Mouse (Mus musculus): ENCODE measurements around the gene C3ar1. TPM values are rescaled to one million over a fixed set of nuclear protein-coding genes. Genes with fewer than 3 reads are reported as not detected.

The C3ar1 gene
- polyA plus RNA-seq, 1 experiment from 2014 or later: 3.8 TPM

- Histone ChIP-seq H3K36me3 (peaks cover 14% of the 10 kb centered on the region), H3K27me3 (no peaks in the 10 kb centered on the region), H3K4me2 (replicated peaks) (no peak overlapping the region), H3K4me1 (peaks cover 57% of the 10 kb centered on the region), H3K4me3 (no peak overlapping the region), H3K9ac (no peak overlapping the region), H3K27ac (no peak overlapping the region), H3K9me3 (no peaks in the 10 kb centered on the region)
- 58% methylated on average over 10 of the region's 10 CpGs for WGBS
- no peak for ATAC-seq (ENCODE audit: low FRiP score, low read depth)
Measured at GRCm38 (mm10) chr6:122824086-122824485, 31.9 kb downstream of the C3ar1 start.

DNA sequence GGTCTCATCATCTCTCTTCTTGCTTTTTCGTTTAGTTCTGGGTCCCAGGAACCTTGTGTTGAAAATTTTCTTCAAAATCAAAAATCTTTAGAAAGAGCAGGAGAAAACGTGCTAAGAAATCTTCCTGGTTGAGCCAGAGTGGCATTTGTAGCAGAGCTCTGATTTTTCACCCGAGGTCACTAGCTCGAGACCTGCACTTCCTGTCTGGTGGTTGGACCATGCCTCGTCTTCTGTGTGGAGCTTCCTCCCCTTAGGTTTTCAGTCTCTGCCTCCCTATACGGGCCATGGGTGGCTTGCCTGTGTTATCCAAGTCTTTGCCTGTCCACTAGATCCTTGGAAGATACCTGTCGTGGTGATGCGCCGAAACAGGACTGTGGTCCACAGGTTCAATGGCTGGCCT lies 34.1 kb downstream of the C3ar1 start:
- no peak overlapping the region for H3K9ac ChIP-seq

GRCm38 (mm10) chr6:122820799-122821650 lies 34.9 kb downstream of the C3ar1 start:
- Histone ChIP-seq H3K27ac (no peak overlapping the region), H3K36me3 (peaks cover 4% of the 10 kb centered on the region; the same call in 1 of the 2 replicates), H3K9ac (peak overlapping the region; percentile 97), H3K9me3 (no peaks in the 10 kb centered on the region), H3K4me1 (peaks cover 47% of the 10 kb centered on the region), H3K4me2 (replicated peaks) (peak overlapping the region; percentile 84), H3K4me3 (peak overlapping the region; percentile 94), H3K27me3 (no peaks in the 10 kb centered on the region)
- no peak; the same call in 1 of the 2 replicates for ATAC-seq (ENCODE audit: low FRiP score, low read depth)
- 33% methylated on average over 15 of the region's 15 CpGs for WGBS

More for the DNA sequence above, 34.1 kb downstream of the C3ar1 start:
- Histone ChIP-seq H3K4me2 (replicated peaks) (peak overlapping the region; percentile 84), H3K9me3 (no peaks in the 10 kb centered on the region), H3K4me1 (peaks cover 55% of the 10 kb centered on the region), H3K36me3 (peaks cover 4% of the 10 kb centered on the region; the same call in 1 of the 2 replicates), H3K27ac (no peak overlapping the region), H3K4me3 (no peak overlapping the region), H3K27me3 (no peaks in the 10 kb centered on the region)
- no peak for ATAC-seq (ENCODE audit: low FRiP score, low read depth)
- 83% methylated on average over 9 of the region's 9 CpGs for WGBS

- Histone ChIP-seq H3K27me3 (no peaks in the 10 kb centered on the region), H3K9ac (peak overlapping the region; percentile 97), H3K4me1 (peaks cover 39% of the 10 kb centered on the region), H3K36me3 (peaks cover 4% of the 10 kb centered on the region; the same call in 1 of the 2 replicates), H3K4me3 (peak overlapping the region; percentile 94), H3K9me3 (no peaks in the 10 kb centered on the region), H3K4me2 (replicated peaks) (peak overlapping the region; percentile 84), H3K27ac (peak overlapping the region; percentile 79)
- WGBS: under 1% methylated on average over 33 of the region's 38 CpGs
- peak; percentile 63 for ATAC-seq (ENCODE audit: low FRiP score, low read depth)
Measured at GRCm38 (mm10) chr6:122820071-122820798, 35.7 kb downstream of the C3ar1 start.

DNA sequence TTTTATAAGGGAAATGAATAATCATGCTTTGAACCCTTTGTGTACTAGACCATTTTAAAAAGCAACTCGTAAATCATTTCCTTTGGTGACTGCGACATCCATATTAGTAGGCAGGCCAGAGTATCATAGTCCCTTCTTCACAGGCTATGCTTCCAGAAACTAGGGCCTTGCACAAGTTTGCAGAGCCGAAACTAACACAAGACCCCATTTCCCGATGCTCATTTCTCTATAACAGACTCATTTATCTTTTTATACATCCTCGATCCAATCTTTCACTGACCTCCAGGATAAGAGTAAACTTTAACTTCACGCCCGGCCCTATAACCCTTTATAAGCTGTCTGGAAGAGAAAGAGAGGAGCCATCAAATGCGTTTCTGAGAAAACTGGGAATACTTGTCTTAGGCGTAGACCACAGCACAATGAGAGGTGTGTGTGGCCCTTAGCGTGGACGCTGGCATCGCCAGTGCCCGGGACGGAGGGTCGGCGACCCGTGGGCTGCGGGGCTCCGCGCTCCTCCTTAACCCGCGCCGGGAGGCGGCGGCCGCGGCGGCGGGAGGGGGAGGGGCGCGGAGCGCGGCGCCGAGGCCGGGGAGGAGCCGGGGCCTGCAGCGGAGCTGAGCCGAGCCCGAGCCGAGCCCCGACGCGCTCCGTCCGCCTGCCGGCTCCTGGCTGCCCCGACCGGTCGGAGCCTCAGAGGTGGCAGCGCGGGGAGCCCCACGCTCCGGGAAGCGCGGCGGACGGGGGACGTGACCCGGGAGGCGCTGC lies 36.5 kb downstream of the C3ar1 start, which contains the start of gene Foxj2:
Foxj2 (plus strand) TSS at position 609 of the 765 bp plus-strand sequence.
- peak within 1 kb of the TSS; percentile 79 for H3K27ac ChIP-seq
- H3K9ac ChIP-seq: peak within 1 kb of the TSS; percentile 97
- H3K27me3 ChIP-seq: no peaks in the 10 kb centered on the region
- ATAC-seq (ENCODE audit: low FRiP score, low read depth): peak; percentile 91
- H3K4me1 ChIP-seq: peaks cover 33% of the 10 kb centered on the region
- 4% methylated on average over 21 of the region's 61 CpGs for WGBS
- H3K4me3 ChIP-seq: peak within 1 kb of the TSS; percentile 94
- peaks cover 4% of the 10 kb centered on the region; the same call in 1 of the 2 replicates for H3K36me3 ChIP-seq
- H3K4me2 ChIP-seq (replicated peaks): peak within 1 kb of the TSS; percentile 84
- H3K9me3 ChIP-seq: no peaks in the 10 kb centered on the region

- Histone ChIP-seq H3K9me3 (no peaks in the 10 kb centered on the region), H3K4me3 (no peak overlapping the region), H3K9ac (no peak overlapping the region), H3K27ac (no peak overlapping the region), H3K4me2 (replicated peaks) (no peak overlapping the region), H3K27me3 (no peaks in the 10 kb centered on the region), H3K4me1 (peaks cover 6% of the 10 kb centered on the region), H3K36me3 (no peaks in the 10 kb centered on the region)
- no peak for ATAC-seq (ENCODE audit: low FRiP score, low read depth)
- WGBS: 91% methylated on average over 4 of the region's 4 CpGs
Measured at GRCm38 (mm10) chr6:122813640-122814039, 42.3 kb downstream of the C3ar1 start.

- H3K36me3 ChIP-seq: no peaks in the 10 kb centered on the region
- 92% methylated on average over 4 of the region's 4 CpGs for WGBS
- no peaks in the 10 kb centered on the region for H3K9me3 ChIP-seq
- H3K27me3 ChIP-seq: no peaks in the 10 kb centered on the region
- H3K4me3 ChIP-seq: no peak overlapping the region
- H3K9ac ChIP-seq: no peak overlapping the region
- no peak overlapping the region for H3K27ac ChIP-seq
- H3K4me1 ChIP-seq: peaks cover 6% of the 10 kb centered on the region
- no peak overlapping the region for H3K4me2 ChIP-seq (replicated peaks)
- no peak for ATAC-seq (ENCODE audit: low FRiP score, low read depth)
Measured at GRCm38 (mm10) chr6:122812716-122813115, 43.2 kb downstream of the C3ar1 start.

- Histone ChIP-seq H3K27me3 (no peaks in the 10 kb centered on the region), H3K4me3 (peak overlapping the region; percentile 67), H3K27ac (peak overlapping the region; percentile 99), H3K36me3 (no peaks in the 10 kb centered on the region), H3K4me1 (peaks cover 6% of the 10 kb centered on the region), H3K9ac (peak overlapping the region; percentile 84), H3K9me3 (no peaks in the 10 kb centered on the region), H3K4me2 (replicated peaks) (peak overlapping the region; percentile 72)
- 24% methylated on average over 16 of the region's 16 CpGs for WGBS
- ATAC-seq (ENCODE audit: low FRiP score, low read depth): peak; percentile 41; the same call in 1 of the 2 replicates
Measured at GRCm38 (mm10) chr6:122811771-122812600, 44.0 kb downstream of the C3ar1 start.

GRCm38 (mm10) chr6:122811280-122811652 lies 44.7 kb downstream of the C3ar1 start:
- Histone ChIP-seq H3K9ac (peak overlapping the region; percentile 84), H3K4me1 (peaks cover 6% of the 10 kb centered on the region), H3K27me3 (no peaks in the 10 kb centered on the region), H3K4me3 (peak overlapping the region; percentile 67), H3K9me3 (no peaks in the 10 kb centered on the region), H3K36me3 (no peaks in the 10 kb centered on the region), H3K4me2 (replicated peaks) (peak overlapping the region; percentile 72), H3K27ac (peak overlapping the region; percentile 99)
- ATAC-seq (ENCODE audit: low FRiP score, low read depth): peak; percentile 96
- WGBS: under 1% methylated on average over 37 of the region's 38 CpGs

DNA sequence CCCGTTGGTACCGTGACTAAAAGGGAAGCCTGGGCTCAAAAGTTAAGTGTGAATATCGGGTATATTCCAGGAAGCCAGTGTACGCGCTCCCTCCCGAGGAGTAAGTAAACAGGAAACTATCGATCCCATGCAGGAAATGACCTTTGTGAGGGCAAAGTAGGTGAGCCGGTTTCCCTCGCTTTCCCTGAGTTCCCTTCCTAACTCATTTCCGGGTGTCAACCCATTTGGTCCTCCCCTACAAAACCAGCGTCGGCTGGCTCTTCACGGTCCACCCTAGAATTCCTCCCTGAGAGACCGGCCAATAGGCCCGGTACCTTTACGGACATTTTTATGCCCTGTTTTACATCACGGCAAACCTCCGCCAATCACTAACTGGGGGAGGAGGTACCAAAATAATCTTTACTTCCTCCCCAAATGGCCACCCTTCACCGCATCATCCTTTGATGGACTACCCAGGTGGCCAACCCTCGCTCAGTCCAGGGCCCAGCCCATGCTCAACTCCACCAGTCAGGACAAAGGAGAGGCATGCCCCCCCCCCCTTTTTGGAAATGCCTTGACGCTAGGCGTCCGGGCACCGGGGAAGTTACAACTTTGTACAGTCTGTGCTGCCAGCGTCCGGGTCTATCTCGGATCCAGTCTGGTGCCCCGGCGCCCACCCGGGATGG lies 45.2 kb downstream of the C3ar1 start:
- Histone ChIP-seq H3K27ac (peak overlapping the region; percentile 99), H3K4me3 (peak overlapping the region; percentile 67), H3K4me2 (replicated peaks) (peak overlapping the region; percentile 72), H3K36me3 (no peaks in the 10 kb centered on the region), H3K9me3 (no peaks in the 10 kb centered on the region), H3K27me3 (no peaks in the 10 kb centered on the region), H3K4me1 (peaks cover 6% of the 10 kb centered on the region), H3K9ac (peak overlapping the region; percentile 84)
- peak; percentile 99 for ATAC-seq (ENCODE audit: low FRiP score, low read depth)
- WGBS: under 1% methylated on average over 30 of the region's 30 CpGs

All from limb, embryonic 13.5 days (tissue).